Mouse (Mus musculus): ENCODE results near the gene Olfr630.
"Not testable (repeated sequence)": the region's sequence is repeated elsewhere in the genome, so short reads cannot be mapped to it uniquely, and the experiment has no call there.

The Olfr630 gene

GRCm38 (mm10) chr7:103757233-103757632 lies at the start of gene Olfr630:
Gene Olfr630, minus strand, starts transcription at chr7:103757333.
- no peak for DNase-seq (ENCODE audit: low spot score in 2 of 2)

GRCm38 (mm10) chr7:103806856-103807255 lies 49.7 kb upstream of the Olfr630 start:
- DNase-seq (ENCODE audit: low spot score in 2 of 2): no peak

- DNase-seq (ENCODE audit: low spot score in 2 of 2): no peak
Measured at GRCm38 (mm10) chr7:103792669-103793388, 35.7 kb upstream of the Olfr630 start.

DNA sequence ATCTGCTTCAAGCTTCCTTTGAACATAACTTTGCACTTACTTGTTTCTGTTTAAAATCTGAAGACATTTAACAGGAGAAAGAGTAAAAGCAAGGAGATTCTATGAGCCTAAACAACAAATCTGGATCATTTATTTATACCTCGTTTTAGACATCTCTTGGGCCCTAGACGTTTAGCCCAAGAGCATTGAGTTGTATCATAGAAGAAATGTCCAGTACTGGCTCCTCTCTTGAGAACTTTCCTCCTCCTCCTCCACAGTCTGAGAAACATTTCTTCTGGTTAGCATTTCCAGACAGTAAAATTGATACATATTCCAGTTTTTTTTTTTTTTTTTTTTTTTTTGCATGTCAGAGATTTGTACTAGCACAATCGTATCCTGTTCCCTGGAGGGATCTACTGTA lies 34.6 kb upstream of the Olfr630 start, which contains the start of gene Olfr67:
Olfr67 (minus strand) TSS at position 101 of the 400 bp plus-strand sequence.
- DNase-seq (ENCODE audit: low spot score in 2 of 2): no peak

GRCm38 (mm10) chr7:103779598-103779997 lies 22.5 kb upstream of the Olfr630 start, which contains the start of gene Olfr68:
Gene Olfr68, minus strand, starts transcription at chr7:103779698.
- DNase-seq (ENCODE audit: low spot score in 2 of 2): no peak

DNA sequence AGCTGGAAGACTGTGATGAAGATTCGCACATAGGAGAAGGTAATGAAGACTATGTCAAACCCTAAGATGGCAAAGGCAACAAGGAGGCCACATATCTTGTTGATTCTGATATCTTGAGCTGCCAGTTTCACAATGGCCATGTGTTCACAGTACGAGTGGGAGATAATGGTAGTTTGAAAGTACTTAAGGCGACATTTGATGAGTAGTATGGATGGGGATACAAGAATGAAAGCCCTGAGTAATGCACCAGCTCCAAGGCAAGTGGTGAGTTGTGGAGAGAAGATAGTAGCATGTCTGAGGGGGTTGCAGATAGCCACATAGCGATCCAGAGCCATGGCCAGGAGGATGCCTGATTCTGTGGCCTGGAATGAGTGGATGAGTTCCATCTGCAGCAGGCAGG lies 20.5 kb upstream of the Olfr630 start:
- DNase-seq (ENCODE audit: low spot score in 2 of 2): not testable (repeated sequence)

DNA sequence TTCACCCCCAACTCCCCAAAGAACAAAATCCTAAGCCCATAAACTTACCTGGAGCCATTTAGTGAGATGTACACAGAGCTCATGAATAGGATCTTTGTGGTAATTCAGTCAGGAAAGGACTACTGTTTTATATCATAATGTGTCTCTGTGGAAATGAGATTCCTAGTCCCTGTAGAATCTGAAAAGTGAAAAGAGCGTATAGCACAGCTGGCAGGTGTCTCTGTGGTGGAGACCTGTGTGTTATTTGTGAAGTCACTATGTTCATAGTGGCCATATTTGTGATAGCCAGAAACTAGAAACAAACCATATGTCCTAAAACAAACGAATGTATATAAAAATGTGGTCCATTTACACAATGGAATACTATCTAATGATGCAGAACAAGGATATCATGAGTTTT lies 14.4 kb upstream of the Olfr630 start, which contains the start of gene Olfr69:
Olfr69 (minus strand) TSS at position 101 of the 400 bp plus-strand sequence.
- DNase-seq (ENCODE audit: low spot score in 2 of 2): no peak

DNA sequence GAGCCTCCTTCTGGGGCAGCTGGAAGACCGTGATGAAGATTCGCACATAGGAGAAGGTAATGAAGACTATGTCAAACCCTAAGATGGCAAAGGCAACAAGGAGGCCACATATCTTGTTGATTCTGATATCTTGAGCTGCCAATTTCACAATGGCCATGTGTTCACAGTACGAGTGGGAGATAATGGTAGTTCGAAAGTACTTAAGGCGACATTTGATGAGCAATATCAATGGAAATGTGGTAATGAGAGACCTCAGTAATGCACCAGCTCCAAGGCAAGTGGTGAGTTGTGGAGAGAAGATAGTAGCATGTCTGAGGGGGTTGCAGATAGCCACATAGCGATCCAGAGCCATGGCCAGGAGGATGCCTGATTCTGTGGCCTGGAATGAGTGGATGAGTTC lies 10.6 kb upstream of the Olfr630 start:
- not testable (repeated sequence) for DNase-seq (ENCODE audit: low spot score in 2 of 2)

GRCm38 (mm10) chr7:103762212-103762611 lies 5.1 kb upstream of the Olfr630 start:
- DNase-seq (ENCODE audit: low spot score in 2 of 2): not testable (repeated sequence)

GRCm38 (mm10) chr7:103744843-103745242 lies 12.3 kb downstream of the Olfr630 start, which contains the start of gene Olfr629:
Gene Olfr629, minus strand, starts transcription at chr7:103744943.
- no peak for DNase-seq (ENCODE audit: low spot score in 2 of 2)

DNA sequence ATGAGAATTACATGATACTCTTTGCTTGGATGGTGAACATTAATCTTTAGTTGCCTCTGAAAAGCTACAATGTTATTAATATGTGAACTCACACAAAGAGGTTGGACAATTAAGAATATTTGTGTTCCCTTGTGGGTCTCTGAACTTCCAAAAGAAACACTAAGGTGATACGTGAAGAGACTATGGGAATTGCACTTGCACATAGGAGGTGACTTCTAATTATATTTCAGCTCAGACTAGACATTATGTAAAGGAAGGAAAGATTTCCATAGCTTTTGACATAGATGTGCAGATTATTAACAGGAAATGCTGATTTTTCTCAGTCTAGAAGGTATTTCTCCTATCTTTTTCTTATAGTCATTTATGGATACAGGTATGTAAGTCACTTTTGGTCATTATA lies 27.1 kb downstream of the Olfr630 start, which contains the start of gene Olfr628:
Olfr628 (plus strand) TSS at position 301 of the 400 bp plus-strand sequence.
- no peak for DNase-seq (ENCODE audit: low spot score in 2 of 2)

DNA sequence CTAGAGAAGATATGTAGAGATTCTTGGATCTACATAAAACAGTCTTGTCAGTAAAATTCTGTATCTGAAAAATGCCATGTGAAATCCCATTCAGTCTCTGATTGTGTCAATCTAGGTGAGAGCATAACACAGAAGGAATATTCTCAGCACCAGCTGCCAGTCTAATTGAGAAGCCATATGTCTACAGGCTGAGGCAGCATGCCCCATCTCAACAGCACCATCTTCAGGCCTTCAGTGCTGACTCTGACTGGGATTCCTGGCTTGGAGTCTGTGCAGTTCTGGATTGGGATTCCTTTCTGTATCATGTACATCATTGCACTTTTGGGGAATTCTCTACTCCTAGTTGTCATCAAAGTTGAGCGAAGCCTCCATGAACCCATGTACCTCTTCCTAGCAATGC lies 40.7 kb downstream of the Olfr630 start:
- DNase-seq (ENCODE audit: low spot score in 2 of 2): not testable (repeated sequence)

DNA sequence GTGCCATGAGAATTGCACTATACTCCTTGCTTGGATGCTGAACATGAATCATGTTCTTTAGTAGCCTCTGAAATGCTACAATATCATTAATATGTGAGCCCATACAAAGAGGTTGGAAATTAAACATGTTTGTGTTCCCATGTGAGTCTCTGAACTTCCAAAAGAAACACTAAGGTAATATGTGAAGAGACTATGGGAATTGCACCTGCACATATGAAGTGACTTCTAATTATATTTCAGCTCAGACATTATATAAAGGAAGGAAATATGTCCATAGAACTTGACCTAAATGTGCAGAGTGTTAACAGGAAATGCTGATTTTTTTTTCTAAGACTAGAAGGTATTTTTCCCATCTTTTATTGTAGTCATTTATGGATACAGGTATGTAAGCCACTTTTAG lies 42.8 kb downstream of the Olfr630 start, which contains the start of gene Olfr243:
Olfr243 (plus strand) TSS at position 301 of the 400 bp plus-strand sequence.
- DNase-seq (ENCODE audit: low spot score in 2 of 2): no peak

- peak in 1 of 2 experiments; percentile 7 for DNase-seq (ENCODE audit: low spot score in 2 of 2)
Measured at GRCm38 (mm10) chr7:103712024-103712423, 45.1 kb downstream of the Olfr630 start.
